Mouse (Mus musculus) layer of hippocampus, adult 2 months (tissue): ENCODE measurements around the gene Rere. TPM values are rescaled to one million over a fixed set of nuclear protein-coding genes. Genes with fewer than 3 reads are reported as not detected.

Experiments used
- DNase-seq, 2 experiments: peaks; one replicate each; pipeline ENCODE4 v3.0.0; 2022; ENCODE audit warnings: low spot score in 2 of 2
- H3K27ac ChIP-seq: fragments of 200-600 bp; 2 replicates; pipeline ENCODE4 v1.8.1; 2022
- H3K4me3 ChIP-seq: fragments of 200-600 bp; 2 replicates; pipeline ENCODE4 v1.8.1; 2022; ENCODE audit warnings: mild to moderate bottlenecking
- CTCF ChIP-seq: fragments of 200-600 bp; conservative IDR thresholded peaks from 2 replicates; pipeline ENCODE4 v1.8.1; 2022; ENCODE audit warnings: antibody characterized with exemption, mild to moderate bottlenecking, moderate library complexity
- total RNA-seq, 2 experiments: library from RNA; stranded (reverse); gene quantifications; 2 replicates each; pipeline ENCODE4 v1.2.3; 2021

Rere gene
- total RNA-seq, 2 experiments from 2014 or later: 144 to 153 TPM

GRCm38 (mm10) chr4:150373111-150374109, 92.0 kb downstream of the Rere start:
- Histone ChIP-seq H3K27ac (peak overlapping the region; percentile 65), H3K4me3 (peak overlapping the region; percentile 5; the same call in 1 of the 2 replicates)
- TF ChIP-seq CTCF: no peak
- DNase-seq: no peak

- H3K27ac ChIP-seq: peak overlapping the region; percentile 6; the same call in 1 of the 2 replicates
- no peak for TF ChIP-seq CTCF
- DNase-seq: no peak
- no peak overlapping the region for H3K4me3 ChIP-seq
These were observed 93.4 kb downstream of the Rere start for GRCm38 (mm10) chr4:150374651-150375447.

- Histone ChIP-seq H3K4me3 (no peak overlapping the region), H3K27ac (peak overlapping the region; percentile 6; the same call in 1 of the 2 replicates)
- no peak for DNase-seq
- TF ChIP-seq CTCF: no peak
These were observed 94.0 kb downstream of the Rere start for GRCm38 (mm10) chr4:150375448-150375935.

DNA sequence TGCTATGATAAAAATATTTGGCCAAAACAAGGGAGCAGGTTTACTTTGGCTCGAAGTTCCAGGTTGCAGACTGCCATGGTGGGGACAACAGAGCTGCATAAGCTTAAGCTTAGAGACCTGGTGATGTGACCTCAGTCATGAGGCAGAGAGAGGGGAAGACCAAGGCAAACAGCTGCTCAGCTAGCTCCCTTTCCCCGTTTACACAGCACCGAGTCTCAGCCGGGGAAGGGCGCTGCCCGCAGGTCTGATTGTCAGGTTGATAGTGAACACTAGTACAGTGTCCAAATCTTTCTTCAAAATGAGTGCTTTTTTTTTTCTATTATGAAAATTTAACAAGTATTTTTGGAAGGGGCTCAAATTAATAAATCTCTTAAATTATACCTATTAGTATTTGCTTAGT, 97.9 kb downstream of the Rere start:
- no peak for TF ChIP-seq CTCF
- Histone ChIP-seq H3K4me3 (no peak overlapping the region), H3K27ac (no peak overlapping the region)
- no peak for DNase-seq

GRCm38 (mm10) chr4:150379772-150380171, 98.3 kb downstream of the Rere start:
- no peak overlapping the region for H3K27ac ChIP-seq
- no peak overlapping the region for H3K4me3 ChIP-seq
- no peak for DNase-seq
- TF ChIP-seq CTCF: no peak

- DNase-seq: no peak
- Histone ChIP-seq H3K27ac (no peak overlapping the region), H3K4me3 (no peak overlapping the region)
- TF ChIP-seq CTCF: no peak
These were observed 98.8 kb downstream of the Rere start for GRCm38 (mm10) chr4:150380273-150380672.

DNA sequence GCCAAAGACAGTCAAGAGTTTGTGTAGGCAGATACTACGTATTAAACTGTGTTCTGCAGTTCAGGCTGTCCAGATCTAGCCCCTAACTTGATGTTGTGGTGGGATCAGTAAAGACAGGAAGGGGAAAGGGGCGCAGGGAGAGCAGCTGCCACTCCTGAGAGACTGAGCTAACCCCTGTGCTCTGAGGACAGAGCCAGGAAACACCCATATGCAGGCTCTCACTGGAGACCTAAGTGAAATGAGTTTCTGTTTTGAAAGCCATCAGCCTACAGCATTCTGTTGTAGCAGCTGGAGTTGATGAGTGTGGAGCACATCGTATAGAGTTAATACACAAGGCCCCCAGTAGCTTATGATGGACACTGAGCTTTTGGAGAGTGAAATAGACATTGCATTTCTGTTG, 101.1 kb downstream of the Rere start:
- Histone ChIP-seq H3K27ac (no peak overlapping the region), H3K4me3 (no peak overlapping the region)
- TF ChIP-seq CTCF: no peak
- DNase-seq: no peak

GRCm38 (mm10) chr4:150384405-150384804, 103.0 kb downstream of the Rere start:
- Histone ChIP-seq H3K27ac (no peak overlapping the region), H3K4me3 (no peak overlapping the region)
- no peak for TF ChIP-seq CTCF
- no peak for DNase-seq

GRCm38 (mm10) chr4:150384899-150385298, 103.5 kb downstream of the Rere start:
- TF ChIP-seq CTCF: no peak
- H3K4me3 ChIP-seq: no peak overlapping the region
- no peak overlapping the region for H3K27ac ChIP-seq
- DNase-seq: no peak

- TF ChIP-seq CTCF: no peak
- Histone ChIP-seq H3K27ac (no peak overlapping the region), H3K4me3 (no peak overlapping the region)
- no peak for DNase-seq
These were observed 107.1 kb downstream of the Rere start for GRCm38 (mm10) chr4:150388518-150388917.

- no peak for DNase-seq
- TF ChIP-seq CTCF: no peak
- H3K27ac ChIP-seq: no peak overlapping the region
- H3K4me3 ChIP-seq: no peak overlapping the region
These were observed 112.2 kb downstream of the Rere start for GRCm38 (mm10) chr4:150393607-150394006.

DNA sequence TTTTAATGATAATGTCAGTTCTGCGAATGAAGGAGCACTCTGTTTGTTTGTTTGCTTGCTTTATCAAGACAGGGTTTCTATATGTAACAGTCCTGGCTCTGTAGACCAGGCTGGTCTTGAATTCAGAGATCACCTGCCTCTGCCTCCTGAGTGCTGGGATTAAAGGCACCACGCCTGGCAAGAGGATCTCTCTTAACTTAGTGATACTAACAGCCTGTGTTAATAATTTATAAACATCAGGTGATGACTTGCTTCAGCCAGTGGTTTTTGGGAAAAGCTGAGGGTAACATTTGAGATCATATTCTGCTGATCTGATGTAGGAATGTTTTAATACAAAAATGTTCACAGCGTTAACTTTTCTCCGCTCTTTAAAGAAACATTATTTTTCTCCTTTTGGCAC, 112.6 kb downstream of the Rere start:
- H3K4me3 ChIP-seq: no peak overlapping the region
- no peak for DNase-seq
- H3K27ac ChIP-seq: no peak overlapping the region
- no peak for TF ChIP-seq CTCF

DNA sequence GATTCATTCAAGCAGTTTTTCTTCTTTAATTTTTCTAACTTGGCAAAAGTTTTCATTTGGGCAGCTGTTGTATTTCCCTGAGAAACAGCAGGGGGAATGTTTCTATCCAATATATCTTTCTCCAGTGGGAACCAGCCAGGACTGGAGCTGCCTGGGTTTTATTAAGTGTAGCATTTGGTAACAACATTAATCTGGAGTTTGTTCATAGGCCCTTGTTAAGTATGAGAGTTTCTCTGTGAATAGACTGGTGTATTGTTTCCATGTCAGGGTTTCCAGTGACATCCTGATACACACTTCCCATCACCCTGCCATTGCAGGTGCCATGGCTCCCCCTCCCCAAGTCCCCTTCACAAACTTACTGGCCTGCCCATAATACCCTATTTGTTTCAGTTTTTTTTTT, 114.9 kb downstream of the Rere start:
- H3K27ac ChIP-seq: peak overlapping the region; percentile 69; the same call in 1 of the 2 replicates
- H3K4me3 ChIP-seq: no peak overlapping the region
- TF ChIP-seq CTCF: no peak
- no peak for DNase-seq
